Mouse (Mus musculus) heart, embryonic 14.5 days (tissue): ENCODE data around the gene Cdh13. TPM values are rescaled to one million over a fixed set of nuclear protein-coding genes. Genes with fewer than 3 reads are reported as not detected.

Experiments
- ATAC-seq: fragments of 200-750 bp; cut with Nextera tagmentation; 2 replicates; pipeline ENCODE4 v1.8.0; 2017; ENCODE audit warnings: low read depth, moderate TSS enrichment; ENCODE audit not compliant: insufficient number of reproducible peaks, insufficient read depth, low FRiP score
- H3K27ac ChIP-seq, 2 experiments: fragments of 200-500 bp in 1 of 2; fragments of 300-500 bp in 1 of 2; sonication (generic) in 1 of 2; replicated peaks in 1 of 2; 2 replicates each; pipeline ENCODE4 v1.5.1; 2012 to 2014; ENCODE audit warnings: low read depth in 2 of 2, low read length in 2 of 2, control low read depth in 1 of 2, mild to moderate bottlenecking in 1 of 2, mixed read lengths in 1 of 2; ENCODE audit not compliant: control insufficient read depth in 1 of 2, insufficient read depth in 1 of 2
- H3K27me3 ChIP-seq: fragments of 300-500 bp; sonication (generic); 2 replicates; pipeline ENCODE4 v1.6.1; 2014; ENCODE audit warnings: mild to moderate bottlenecking, low read length, control low read depth; ENCODE audit not compliant: control insufficient read depth, insufficient read depth
- H3K36me3 ChIP-seq: fragments of 300-500 bp; sonication (generic); 2 replicates; pipeline ENCODE4 v1.6.1; 2014; ENCODE audit warnings: mild to moderate bottlenecking, control low read depth, low read length, mixed read lengths; ENCODE audit not compliant: control insufficient read depth, insufficient read depth
- H3K4me1 ChIP-seq, 2 experiments: fragments of 200-500 bp in 1 of 2; fragments of 300-500 bp in 1 of 2; sonication (generic) in 1 of 2; 2 replicates each; pipeline ENCODE4 v1.6.1; 2012 to 2014; ENCODE audit warnings: low read length in 2 of 2, control low read depth in 1 of 2, mixed read lengths in 1 of 2; ENCODE audit not compliant: control insufficient read depth in 2 of 2, insufficient read depth in 2 of 2
- H3K4me2 ChIP-seq: fragments of 300-500 bp; sonication (generic); 2 replicates; pipeline ENCODE4 v1.6.1; 2014; ENCODE audit warnings: mild to moderate bottlenecking, low read length
- H3K4me3 ChIP-seq, 2 experiments: fragments of 200-500 bp in 1 of 2; fragments of 300-500 bp in 1 of 2; sonication (generic) in 1 of 2; 2 replicates each; pipeline ENCODE4 v1.5.1; 2012 to 2014; ENCODE audit warnings: low read length in 2 of 2, mild to moderate bottlenecking in 2 of 2, control low read depth in 1 of 2, low read depth in 1 of 2, moderate library complexity in 1 of 2; ENCODE audit not compliant: control insufficient read depth in 1 of 2, insufficient read depth in 1 of 2
- H3K9ac ChIP-seq: fragments of 300-500 bp; sonication (generic); 2 replicates; pipeline ENCODE4 v1.6.1; 2014; ENCODE audit warnings: mild to moderate bottlenecking, low read length
- H3K9me3 ChIP-seq: fragments of 300-500 bp; sonication (generic); 2 replicates; pipeline ENCODE4 v1.6.1; 2016; ENCODE audit warnings: low read length, control low read depth; ENCODE audit not compliant: control insufficient read depth
- WGBS: fragments of 180-500 bp; shearing (Covaris S2); extraction: QIAGEN DNeasy Blood & Tissue Kit; methylation state at CpG from one replicate; pipeline ENCODE4 v1.1.7; 2014; 5-methylcytosine and 5-hydroxymethylcytosine counted together
- polyA plus RNA-seq: library from polyadenylated mRNA; unstranded; fragments of >200 nt; fragmentation: Nextera tagmentation; extraction: Ambion mirVana; gene quantifications from 2 replicates; pipeline ENCODE4 v1.2.1, GENCODE M21; 2014

Cdh13 gene
- polyA plus RNA-seq, 1 experiment from 2014 or later = 94.9 TPM

GRCm38 (mm10) chr8:118357067-118357466 is 73.5 kb downstream of the Cdh13 start:
- H3K27me3 ChIP-seq = no peaks in the 10 kb centered on the region
- no peak for ATAC-seq
- H3K4me3 ChIP-seq = no peak overlapping the region
- no peak overlapping the region for H3K4me2 ChIP-seq
- no peaks in the 10 kb centered on the region for H3K9me3 ChIP-seq
- H3K4me1 ChIP-seq = no peaks in the 10 kb centered on the region
- no peaks in the 10 kb centered on the region for H3K36me3 ChIP-seq
- no peak overlapping the region for H3K27ac ChIP-seq
- no peak overlapping the region for H3K9ac ChIP-seq
- 92% methylated on average over 5 of the region's 5 CpGs for WGBS

- WGBS = 89% methylated on average over 7 of the region's 7 CpGs
- H3K9me3 ChIP-seq = no peaks in the 10 kb centered on the region
- no peak overlapping the region for H3K4me2 ChIP-seq
- H3K4me1 ChIP-seq = no peaks in the 10 kb centered on the region
- H3K4me3 ChIP-seq = no peak overlapping the region
- H3K27ac ChIP-seq = no peak overlapping the region
- no peak overlapping the region for H3K9ac ChIP-seq
- no peaks in the 10 kb centered on the region for H3K36me3 ChIP-seq
- H3K27me3 ChIP-seq = no peaks in the 10 kb centered on the region
- no peak for ATAC-seq
Observed at GRCm38 (mm10) chr8:118357596-118357995, 74.1 kb downstream of the Cdh13 start.

DNA sequence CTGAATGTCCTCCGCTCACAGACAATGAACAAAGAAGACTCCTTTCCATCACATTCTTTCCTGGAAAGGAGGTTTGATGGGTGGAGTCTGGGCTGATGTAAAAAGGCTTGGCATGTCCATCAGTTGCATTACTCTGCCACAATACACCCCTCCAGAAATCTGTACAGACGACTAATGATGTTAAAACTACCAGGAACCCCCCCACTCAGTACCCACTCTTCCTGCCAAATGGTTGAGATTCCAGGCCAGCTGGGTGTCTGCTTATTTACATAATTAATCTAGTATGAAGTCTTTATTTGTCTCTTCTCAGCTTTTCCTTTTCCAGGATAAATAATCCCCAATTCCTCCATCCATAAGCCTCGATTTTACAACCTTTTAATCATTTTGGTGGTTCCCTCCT is 80.2 kb downstream of the Cdh13 start:
- no peak for ATAC-seq
- peaks cover 6 to 9% of the 10 kb centered on the region in 2 experiments; a peak in 3 of 4 replicates for H3K4me1 ChIP-seq
- H3K4me3 ChIP-seq = no peak overlapping the region
- no peak overlapping the region for H3K9ac ChIP-seq
- no peaks in the 10 kb centered on the region for H3K9me3 ChIP-seq
- WGBS = 76% methylated on average over 3 of the region's 3 CpGs
- no peak overlapping the region for H3K27ac ChIP-seq
- H3K4me2 ChIP-seq = no peak overlapping the region
- H3K36me3 ChIP-seq = no peaks in the 10 kb centered on the region
- no peaks in the 10 kb centered on the region for H3K27me3 ChIP-seq

DNA sequence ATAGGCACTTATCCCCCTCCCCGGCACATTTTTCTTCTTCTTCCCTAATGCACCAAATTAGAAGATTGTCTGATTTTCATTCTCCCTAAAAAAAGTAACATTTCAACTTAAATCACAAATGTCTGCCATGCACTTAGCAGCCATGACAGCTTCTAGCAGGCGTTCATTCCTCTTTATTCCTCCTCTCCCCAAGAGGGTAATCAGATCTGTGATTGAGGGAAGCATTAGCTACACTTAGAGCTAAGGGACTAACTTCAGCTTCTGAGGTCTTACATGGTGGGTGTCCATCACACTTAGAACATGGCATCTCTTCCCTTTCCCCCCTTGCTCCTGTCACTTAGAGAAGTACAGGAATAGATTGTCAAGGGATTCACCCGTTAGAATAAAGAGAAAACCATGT is 89.6 kb downstream of the Cdh13 start:
- H3K4me1 ChIP-seq = peaks cover 14 to 32% of the 10 kb centered on the region in 2 experiments
- no peak overlapping the region for H3K27ac ChIP-seq
- no peaks in the 10 kb centered on the region for H3K36me3 ChIP-seq
- ATAC-seq = no peak
- no peak overlapping the region for H3K9ac ChIP-seq
- no peak overlapping the region for H3K4me2 ChIP-seq
- H3K4me3 ChIP-seq = no peak overlapping the region
- 77% methylated on average over 3 of the region's 3 CpGs for WGBS
- no peaks in the 10 kb centered on the region for H3K27me3 ChIP-seq
- H3K9me3 ChIP-seq = no peaks in the 10 kb centered on the region

DNA sequence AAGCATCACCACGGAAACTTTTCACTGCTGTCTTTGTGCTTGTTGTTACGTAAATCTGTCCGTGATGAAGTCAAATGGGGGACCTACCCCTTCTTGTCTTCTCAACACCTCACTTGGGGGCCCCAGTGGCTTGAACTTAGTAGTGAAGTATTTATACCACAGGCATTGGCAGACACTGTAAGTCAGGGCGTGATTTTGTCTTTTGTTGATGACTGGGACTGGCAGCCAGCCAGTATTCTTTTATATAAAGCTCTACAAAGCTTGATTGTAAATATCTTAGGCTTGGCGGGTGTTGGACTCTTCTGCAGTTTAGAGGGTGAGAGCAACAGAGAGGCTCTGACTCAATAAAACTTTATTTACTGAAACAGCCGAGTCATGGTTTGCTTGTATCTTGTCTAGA is 91.2 kb downstream of the Cdh13 start:
- no peaks in the 10 kb centered on the region for H3K27me3 ChIP-seq
- H3K9ac ChIP-seq = no peak overlapping the region
- H3K4me2 ChIP-seq = no peak overlapping the region
- WGBS = 58% methylated on average over 6 of the region's 6 CpGs
- H3K4me1 ChIP-seq = peaks cover 28 to 46% of the 10 kb centered on the region in 2 experiments
- H3K36me3 ChIP-seq = no peaks in the 10 kb centered on the region
- ATAC-seq = no peak
- no peak overlapping the region for H3K27ac ChIP-seq
- no peaks in the 10 kb centered on the region for H3K9me3 ChIP-seq
- H3K4me3 ChIP-seq = no peak overlapping the region

GRCm38 (mm10) chr8:118376791-118377190 is 93.3 kb downstream of the Cdh13 start:
- Histone ChIP-seq H3K27me3 (no peaks in the 10 kb centered on the region), H3K9ac (no peak overlapping the region), H3K4me2 (no peak overlapping the region), H3K27ac (peak overlapping the region; percentile 14 to 28; a peak in 1 of 4 replicates), H3K36me3 (no peaks in the 10 kb centered on the region), H3K4me3 (no peak overlapping the region), H3K9me3 (no peaks in the 10 kb centered on the region), H3K4me1 (peaks cover 38 to 54% of the 10 kb centered on the region in 2 experiments)
- WGBS = 21% methylated on average over 3 of the region's 3 CpGs
- no peak for ATAC-seq

GRCm38 (mm10) chr8:118378985-118379384 is 95.5 kb downstream of the Cdh13 start:
- H3K27me3 ChIP-seq = no peaks in the 10 kb centered on the region
- no peak overlapping the region for H3K9ac ChIP-seq
- ATAC-seq = peak; percentile 62; the same call in 1 of the 2 replicates
- H3K4me2 ChIP-seq = peak overlapping the region; percentile 35
- no peak overlapping the region for H3K4me3 ChIP-seq
- no peaks in the 10 kb centered on the region for H3K36me3 ChIP-seq
- H3K4me1 ChIP-seq = peaks cover 39 to 54% of the 10 kb centered on the region in 2 experiments
- no peaks in the 10 kb centered on the region for H3K9me3 ChIP-seq
- peak overlapping the region; percentile 87 for H3K27ac ChIP-seq
- 27% methylated on average over 8 of the region's 8 CpGs for WGBS

GRCm38 (mm10) chr8:118379657-118380056 is 96.1 kb downstream of the Cdh13 start:
- H3K4me1 ChIP-seq = peaks cover 38 to 49% of the 10 kb centered on the region in 2 experiments
- WGBS = 52% methylated on average over 3 of the region's 3 CpGs

More at GRCm38 (mm10) chr8:118379657-118380056, 96.1 kb downstream of the Cdh13 start:
- Histone ChIP-seq H3K27ac (peak overlapping the region; percentile 87), H3K36me3 (no peaks in the 10 kb centered on the region), H3K4me2 (peak overlapping the region; percentile 35; the same call in 1 of the 2 replicates), H3K27me3 (no peaks in the 10 kb centered on the region), H3K9me3 (no peaks in the 10 kb centered on the region), H3K9ac (peak overlapping the region; percentile 30; the same call in 1 of the 2 replicates), H3K4me3 (no peak overlapping the region)
- ATAC-seq = no peak
